Mouse (Mus musculus): Measurements from ENCODE around the gene Gm20388.
A peak's percentile ranks its signal among the peaks of the same experiment; 100 is the strongest.

Gm20388 gene

GRCm38 (mm10) chr8:121761480-121761879 lies 1850.8 kb downstream of the Gm20388 start:
- DNase-seq = peak; percentile 88

DNA sequence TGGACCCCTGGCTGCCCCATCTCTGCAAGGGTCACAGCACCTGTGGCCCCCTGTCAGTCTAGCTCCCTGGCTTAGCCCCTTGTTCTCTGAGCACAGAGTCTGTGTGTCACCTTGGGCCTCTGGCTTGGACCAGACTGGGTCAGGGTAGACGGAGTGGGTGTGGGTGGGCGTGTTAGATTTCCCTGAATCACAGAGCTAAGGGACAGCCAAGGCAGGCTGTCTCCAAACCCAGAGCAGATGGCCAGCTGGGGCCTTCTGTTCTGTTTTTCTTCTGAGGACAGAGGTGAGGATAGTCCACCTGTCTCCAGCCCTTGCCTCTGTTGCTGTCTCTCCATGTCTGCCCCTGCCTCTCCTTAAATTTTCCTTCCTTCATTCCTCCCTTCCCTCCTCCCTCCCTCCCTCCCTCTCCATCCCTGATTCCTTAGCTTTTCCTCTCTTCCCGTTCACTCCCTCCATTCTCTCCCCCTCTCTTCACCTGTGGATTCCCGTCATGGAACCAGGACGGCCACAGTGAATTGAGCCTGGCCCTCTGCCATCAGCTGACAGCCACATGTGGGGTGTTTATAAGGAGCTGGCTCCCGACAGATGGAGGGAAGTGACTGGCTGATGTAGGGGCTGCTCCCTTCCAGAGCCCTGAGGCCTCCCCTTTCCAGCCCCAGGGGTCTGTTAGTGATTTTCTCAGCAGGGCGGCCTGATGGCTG lies 1852.5 kb downstream of the Gm20388 start:
- no peak for DNase-seq

- no peak for DNase-seq
Measured at GRCm38 (mm10) chr8:121763700-121764013, 1853.0 kb downstream of the Gm20388 start.

DNA sequence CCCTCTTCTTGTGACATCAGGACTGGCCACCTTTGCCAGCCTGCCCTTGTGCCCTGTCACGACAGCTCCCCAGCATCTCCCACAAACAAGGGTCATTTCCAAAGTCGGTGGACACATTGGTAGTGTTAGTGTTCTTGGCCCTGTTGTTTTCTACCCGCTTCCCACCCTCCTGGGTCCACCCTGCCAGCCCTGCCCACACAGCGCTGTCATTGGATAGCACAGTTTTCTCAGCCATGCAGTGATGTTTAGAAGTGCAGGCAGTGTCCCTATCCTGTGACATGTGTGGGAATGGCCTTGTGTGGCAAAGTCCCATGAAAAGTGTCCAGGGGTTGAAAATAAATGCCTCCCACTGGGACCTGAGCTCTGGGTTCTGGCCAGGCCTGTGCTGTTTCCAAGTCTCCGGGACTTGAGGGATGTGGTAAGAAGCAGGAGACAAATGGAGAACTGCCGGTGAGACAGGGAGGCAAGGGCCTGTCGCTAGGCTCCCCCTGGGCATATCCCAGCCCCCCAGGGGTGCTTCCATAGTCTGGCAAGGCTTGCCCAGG lies 1855.0 kb downstream of the Gm20388 start:
- DNase-seq = no peak

GRCm38 (mm10) chr8:121769095-121769494 lies 1858.5 kb downstream of the Gm20388 start:
- DNase-seq = no peak

GRCm38 (mm10) chr8:121769621-121770020 lies 1859.0 kb downstream of the Gm20388 start:
- no peak for DNase-seq

DNA sequence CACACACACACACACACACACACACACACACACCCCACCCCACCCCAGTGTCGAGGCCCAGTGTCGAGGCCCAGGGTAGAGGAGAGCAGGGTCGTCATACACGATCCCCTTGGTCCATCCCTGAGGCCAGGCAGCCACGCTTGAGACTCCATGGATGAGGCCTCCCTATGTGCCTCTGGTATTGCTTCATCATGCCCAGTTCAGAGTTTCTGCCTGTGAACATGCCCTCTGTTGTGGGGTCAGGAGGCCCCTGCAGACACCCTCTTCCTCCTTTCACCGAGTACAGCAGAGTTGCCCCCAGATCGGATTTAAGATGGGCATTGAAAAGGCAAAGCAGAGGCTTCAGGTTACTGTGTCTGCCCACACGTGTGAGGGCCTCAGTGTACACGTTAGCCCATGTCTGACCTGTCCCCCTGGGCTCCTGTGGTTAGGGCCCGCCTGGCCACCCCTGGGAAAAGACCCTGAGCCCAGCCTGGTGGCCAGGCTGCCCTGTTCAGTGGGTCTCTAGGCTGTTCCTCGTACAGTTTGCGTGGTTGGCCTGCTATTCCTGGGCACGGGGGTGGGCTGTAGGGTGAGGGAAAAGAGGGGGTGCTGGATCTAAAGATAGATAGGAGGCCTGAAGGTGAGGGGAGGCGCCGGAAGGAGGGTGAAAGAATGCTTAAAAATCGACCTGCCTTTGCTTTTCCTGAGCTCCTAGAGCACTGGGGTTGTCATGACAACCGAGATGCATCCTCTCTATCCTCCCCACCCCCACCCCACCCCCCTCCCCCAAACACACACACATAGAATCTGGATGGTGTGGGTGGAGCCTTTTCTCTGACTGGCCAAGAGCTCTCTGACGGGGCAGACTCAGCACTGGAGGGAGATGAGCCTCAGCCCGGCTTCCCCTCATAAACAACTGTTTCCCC lies 1860.5 kb downstream of the Gm20388 start:
- peak; percentile 71 for DNase-seq

GRCm38 (mm10) chr8:121773876-121774275 lies 1863.2 kb downstream of the Gm20388 start:
- DNase-seq = no peak

DNA sequence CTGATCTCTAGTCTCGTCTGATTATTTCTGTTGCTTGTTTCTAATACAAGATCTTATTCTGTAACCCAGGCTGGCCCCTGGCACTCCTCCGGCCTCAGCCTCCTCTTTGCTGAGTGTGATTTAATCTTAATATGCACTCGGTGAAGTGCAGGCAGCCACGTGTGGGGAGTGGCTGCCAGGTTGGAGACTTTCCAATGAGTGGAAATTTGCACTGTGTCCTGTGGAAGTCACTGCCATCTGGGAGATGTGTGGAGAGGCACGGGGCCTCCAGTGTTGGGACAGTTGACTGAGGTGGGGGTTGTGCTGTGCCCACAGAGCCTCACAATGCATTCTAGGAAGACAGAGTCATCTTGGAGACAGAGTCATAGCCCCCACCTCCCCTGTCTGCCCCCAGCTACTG lies 1871.9 kb downstream of the Gm20388 start:
- no peak for DNase-seq

GRCm38 (mm10) chr8:121786542-121786941 lies 1875.9 kb downstream of the Gm20388 start:
- DNase-seq = no peak

GRCm38 (mm10) chr8:121788786-121789185 lies 1878.1 kb downstream of the Gm20388 start:
- DNase-seq = no peak

GRCm38 (mm10) chr8:121792159-121792558 lies 1881.5 kb downstream of the Gm20388 start:
- no peak for DNase-seq

DNA sequence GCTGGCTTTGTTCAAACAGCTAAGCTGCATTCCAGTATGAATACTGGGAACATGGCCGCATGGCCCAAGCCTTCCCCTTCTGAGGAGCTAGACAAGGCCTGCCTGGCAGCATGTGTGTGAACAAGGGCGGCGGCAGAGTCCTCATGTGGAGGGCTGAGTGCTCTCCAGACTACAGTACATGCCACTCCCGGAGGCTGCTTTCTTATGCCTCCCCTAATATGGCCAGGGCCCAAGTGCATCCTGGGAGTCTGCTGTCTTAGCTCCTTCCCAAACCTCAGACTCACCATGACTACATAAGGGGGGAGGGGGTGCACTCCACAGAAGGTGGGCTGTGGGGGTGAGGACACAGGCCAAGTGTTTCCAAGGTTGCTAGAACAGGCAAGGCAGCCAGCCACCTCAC lies 1882.0 kb downstream of the Gm20388 start:
- DNase-seq = no peak

- no peak for DNase-seq
Measured at GRCm38 (mm10) chr8:121794151-121794550, 1883.5 kb downstream of the Gm20388 start.

- no peak for DNase-seq
Measured at GRCm38 (mm10) chr8:121795461-121795860, 1884.8 kb downstream of the Gm20388 start.

GRCm38 (mm10) chr8:121796406-121796805 lies 1885.8 kb downstream of the Gm20388 start:
- DNase-seq = no peak

GRCm38 (mm10) chr8:121798401-121798800 lies 1887.8 kb downstream of the Gm20388 start:
- DNase-seq = no peak

GRCm38 (mm10) chr8:121804829-121805228 lies 1894.2 kb downstream of the Gm20388 start:
- no peak for DNase-seq

DNA sequence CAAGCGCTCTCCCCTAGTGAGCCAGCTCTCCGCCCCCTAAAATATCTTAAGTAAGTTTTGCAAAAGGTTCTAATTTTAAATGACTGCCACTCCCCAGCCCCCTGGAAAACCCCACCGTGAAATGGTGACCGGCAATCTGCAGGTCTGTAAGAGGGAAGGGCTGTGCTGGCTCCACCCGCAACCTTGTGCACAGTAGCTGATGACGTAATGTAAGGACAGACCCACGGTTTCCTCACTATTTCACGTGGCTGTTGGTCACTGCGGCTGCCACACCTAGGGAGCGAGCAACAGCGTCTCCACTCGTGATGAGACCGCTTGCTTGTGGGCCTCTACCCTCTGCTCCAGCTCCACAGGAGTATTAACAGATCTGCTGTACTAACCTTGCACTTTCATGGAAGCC lies 1895.5 kb downstream of the Gm20388 start:
- no peak for DNase-seq

DNA sequence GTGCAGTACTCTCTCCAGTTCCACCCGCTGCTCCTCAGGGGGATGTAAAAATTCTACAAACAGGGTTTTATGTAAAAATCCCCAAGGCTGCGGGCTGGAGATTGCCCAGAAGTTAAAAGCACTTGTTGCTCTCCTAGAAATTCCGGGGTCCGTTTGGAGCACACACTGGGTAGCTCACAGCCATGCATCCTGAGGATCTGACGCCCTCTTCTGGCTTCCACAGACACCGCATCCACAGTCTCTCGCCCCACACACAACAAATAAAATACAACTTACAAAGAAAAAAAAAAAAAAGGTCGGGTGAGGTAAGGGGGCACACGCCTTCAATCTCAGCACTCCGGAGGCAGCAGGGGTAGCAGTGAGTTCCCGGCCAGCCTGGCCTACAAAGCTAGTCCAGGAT lies 1897.4 kb downstream of the Gm20388 start:
- DNase-seq = no peak

GRCm38 (mm10) chr8:121809524-121810155 lies 1899.0 kb downstream of the Gm20388 start:
- DNase-seq = no peak

- DNase-seq = no peak
Measured at GRCm38 (mm10) chr8:121811502-121811901, 1900.9 kb downstream of the Gm20388 start.

- DNase-seq = no peak
Measured at GRCm38 (mm10) chr8:121811931-121812570, 1901.4 kb downstream of the Gm20388 start.
